Mouse (Mus musculus): ENCODE results near the gene Mllt6. TPM values are rescaled to one million over a fixed set of nuclear protein-coding genes. Genes with fewer than 3 reads are reported as not detected.
A peak's percentile ranks its signal among the peaks of the same experiment; 100 is the strongest.
"Not testable (repeated sequence)": the region's sequence is repeated elsewhere in the genome, so short reads cannot be mapped to it uniquely, and the experiment has no call there.

The Mllt6 gene
- total and polyA plus RNA-seq, 3 experiments, result 24.3 to 55.6 (median 43.0) TPM

DNA sequence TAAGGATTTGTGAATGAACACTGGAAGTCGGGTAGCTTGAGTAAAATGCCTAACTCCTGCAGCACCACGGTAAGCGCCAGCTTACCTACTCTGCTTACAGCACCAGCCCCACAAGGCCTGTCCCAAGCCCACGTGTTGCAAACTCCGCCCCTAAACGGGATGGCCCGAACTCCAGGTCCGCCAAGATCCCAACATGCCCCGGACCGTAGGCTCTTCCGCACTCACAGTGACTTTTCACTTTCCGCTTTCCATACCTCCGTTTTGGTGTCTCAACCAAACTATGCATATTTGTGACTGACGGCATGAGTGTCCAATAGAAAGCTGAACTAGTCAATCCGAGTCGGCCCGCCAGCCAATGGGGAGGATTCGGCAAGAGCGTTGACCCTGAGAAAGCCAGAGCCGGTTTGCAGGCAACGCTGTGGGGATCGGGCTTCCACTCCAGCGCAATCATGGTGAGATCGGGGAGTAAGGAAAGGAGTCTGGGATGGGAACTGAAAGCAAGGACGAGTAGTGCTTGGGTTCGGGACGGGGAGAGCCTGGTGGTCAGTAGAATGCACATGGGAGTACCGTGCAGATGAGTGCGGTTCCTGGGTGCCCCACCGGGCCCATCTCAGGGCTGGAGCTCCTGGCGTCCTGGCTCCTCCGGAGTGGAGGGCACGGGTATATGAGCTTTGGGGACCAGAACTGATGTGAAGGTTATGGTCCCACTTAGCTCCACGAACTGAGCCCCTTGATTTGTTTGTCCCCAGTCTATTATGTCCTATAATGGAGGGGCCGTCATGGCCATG lies 40.0 kb downstream of the Mllt6 start, which contains the start of gene Psmb3 (continued):
- 0 out of 2 replicates have a peak, but pooled peaks have one; percentile 26 for TF ChIP-seq JUN (IDR thresholded peaks at IDR 0.05; ENCODE audit: insufficient read depth, low read depth, low read length)
- peak; percentile 97 for TF ChIP-seq POLR2A (IDR thresholded peaks at IDR 0.05; ENCODE audit: low read depth, low read length)
- TF ChIP-seq POLR2AphosphoS2 (IDR thresholded peaks at IDR 0.05; ENCODE audit: low read depth, low read length), result peak; percentile 90; the same call in 1 of the 2 replicates
- TF ChIP-seq MXI1 (IDR thresholded peaks at IDR 0.05; ENCODE audit: low read depth, low read length), result peak; percentile 99
- TF ChIP-seq MYC (IDR thresholded peaks at IDR 0.05; ENCODE audit: low read depth, low read length), result peak; percentile 98
- peak; percentile 99 for TF ChIP-seq SIN3A (IDR thresholded peaks at IDR 0.05; ENCODE audit: low read length)
- no peak for TF ChIP-seq JUND (conservative IDR thresholded peaks at IDR 0.05; ENCODE audit: low read depth, low read length)
- TF ChIP-seq KAT2A (IDR thresholded peaks at IDR 0.05; ENCODE audit: insufficient replicate concordance, low read length), result peak; percentile 96
- no peak for TF ChIP-seq EP300 (IDR thresholded peaks at IDR 0.05; ENCODE audit: low read length)
- TF ChIP-seq ZC3H11A (IDR thresholded peaks at IDR 0.05; ENCODE audit: low read depth, low read length), result no peak
- peak; percentile 89; the same call in 1 of the 2 replicates for TF ChIP-seq MEF2A (IDR thresholded peaks at IDR 0.05; ENCODE audit: borderline replicate concordance, low read depth, low read length)
- peak; percentile 89 for TF ChIP-seq TCF12 (IDR thresholded peaks at IDR 0.05; ENCODE audit: low read depth, low read length)
- no peak; the same call in 1 of the 2 replicates for TF ChIP-seq E2F4 (IDR thresholded peaks at IDR 0.05; ENCODE audit: insufficient replicate concordance, low read depth, low read length)
- no peak for TF ChIP-seq SMC3 (IDR thresholded peaks at IDR 0.05; ENCODE audit: low read depth, low read length)
- peak; percentile 99 for TF ChIP-seq MAX (IDR thresholded peaks at IDR 0.05; ENCODE audit: low read length)
- peak; percentile 79 for TF ChIP-seq TBP (conservative IDR thresholded peaks at IDR 0.05; ENCODE audit: low read depth, low read length)
- TF ChIP-seq RAD21 (IDR thresholded peaks at IDR 0.05; ENCODE audit: low read depth, low read length), result no peak
- TF ChIP-seq ZKSCAN1 (IDR thresholded peaks at IDR 0.05; ENCODE audit: borderline replicate concordance, low read depth, low read length), result no peak
- peak; percentile 86; the same call in 1 of the 2 replicates for TF ChIP-seq ZMIZ1 (IDR thresholded peaks at IDR 0.05; ENCODE audit: low read depth, low read length)

DNA sequence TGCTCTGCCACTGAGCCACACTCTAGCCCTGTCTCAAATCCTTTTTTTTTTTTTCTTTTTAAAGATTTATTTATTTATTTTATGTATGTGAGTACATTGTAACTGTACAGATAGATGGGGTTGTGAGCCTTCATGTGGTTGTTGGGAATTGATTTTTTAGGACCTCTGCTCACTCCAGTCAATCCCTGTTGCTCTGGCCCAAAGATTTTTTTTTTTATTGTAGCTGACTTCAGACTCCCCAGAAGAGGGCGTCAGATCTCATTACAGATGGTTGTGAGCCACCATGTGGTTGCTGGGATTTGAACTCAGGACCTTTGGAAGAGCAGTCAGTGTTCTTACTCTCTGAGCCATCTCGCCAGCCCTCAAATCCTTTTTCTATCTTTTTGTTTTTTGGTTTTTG lies 46.9 kb downstream of the Mllt6 start:
- Histone ChIP-seq H3K36me3 (replicated peaks in 1 of 2; ENCODE audit: control insufficient read depth in 1 of 2, insufficient read depth in 1 of 2, low read length in 1 of 2) (peaks cover 68 to 84% of the 10 kb centered on the region in 2 experiments), H3K4me1 (ENCODE audit: control insufficient read depth in 1 of 2, insufficient read depth in 2 of 2) (peaks cover 3 to 12% of the 10 kb centered on the region in 2 experiments; a peak in 3 of 4 replicates), H3K79me2 (replicated peaks; ENCODE audit: control insufficient read depth, extremely low read depth, insufficient read depth, poor library complexity, severe bottlenecking) (peaks cover 15% of the 10 kb centered on the region)
- H3K4me3 ChIP-seq (replicated peaks in 1 of 3; ENCODE audit: low read depth in 2 of 3, low read length in 2 of 3, poor library complexity in 1 of 3); dilution Hi-C loops (cut with MboI; ENCODE audit: extremely low pct_ligation_motif_present, extremely low pct_unique_long_range_greater_than_20kb, low sequenced_read_pairs); H3K9ac ChIP-seq (ENCODE audit: insufficient read depth, low read depth); H3K4me2 ChIP-seq (ENCODE audit: insufficient read depth, low read depth, poor library complexity, severe bottlenecking); H3K27ac ChIP-seq (ENCODE audit: insufficient read depth, low read depth); in situ Hi-C loops (cut with MboI; ENCODE audit: low pct_ligation_motif_present, low pct_unique_long_range_greater_than_20kb, low sequenced_read_pairs); DNase-seq (ENCODE audit: extremely low read depth); H3K9me3 ChIP-seq (replicated peaks; ENCODE audit: low read length); H3K27me3 ChIP-seq (replicated peaks): not testable (repeated sequence)
- TF ChIP-seq MYC (IDR thresholded peaks at IDR 0.05; ENCODE audit: low read depth, low read length) (0 out of 2 replicates have a peak, but pooled peaks have one; percentile 27), CTCF (conservative IDR thresholded peaks at IDR 0.05 in 1 of 2, IDR thresholded peaks at IDR 0.05 in 1 of 2; ENCODE audit: low read depth in 2 of 2, low read length in 2 of 2) (peak in 1 of 2 experiments; percentile 42; a peak in 2 of 4 replicates), ZNF384 (IDR thresholded peaks at IDR 0.05; ENCODE audit: low read depth, low read length) (peak; percentile 61)
